Mouse (Mus musculus): ENCODE measurements around the gene Gm38392.

The Gm38392 gene

DNA sequence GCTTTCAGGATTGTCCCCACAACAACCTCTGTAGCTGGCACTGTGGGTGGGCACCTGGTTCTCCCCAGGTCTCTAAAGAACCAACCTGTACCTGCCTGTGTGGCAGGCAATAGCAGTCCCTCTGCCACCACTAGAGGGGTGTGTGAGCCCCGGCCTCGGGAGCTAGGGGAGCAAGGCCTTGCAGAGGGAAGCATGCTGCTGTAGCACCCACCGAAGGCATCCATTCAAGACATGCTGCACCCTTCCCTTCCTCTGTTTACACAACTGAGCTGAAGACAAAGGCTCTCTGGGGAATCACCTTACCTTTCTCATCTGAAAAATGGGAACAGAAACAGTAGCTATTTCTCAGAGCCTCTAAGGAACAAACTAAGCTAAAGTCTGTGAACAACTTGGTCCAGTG, 51.8 kb downstream of the Gm38392 start:
- DNase-seq: no peak

DNA sequence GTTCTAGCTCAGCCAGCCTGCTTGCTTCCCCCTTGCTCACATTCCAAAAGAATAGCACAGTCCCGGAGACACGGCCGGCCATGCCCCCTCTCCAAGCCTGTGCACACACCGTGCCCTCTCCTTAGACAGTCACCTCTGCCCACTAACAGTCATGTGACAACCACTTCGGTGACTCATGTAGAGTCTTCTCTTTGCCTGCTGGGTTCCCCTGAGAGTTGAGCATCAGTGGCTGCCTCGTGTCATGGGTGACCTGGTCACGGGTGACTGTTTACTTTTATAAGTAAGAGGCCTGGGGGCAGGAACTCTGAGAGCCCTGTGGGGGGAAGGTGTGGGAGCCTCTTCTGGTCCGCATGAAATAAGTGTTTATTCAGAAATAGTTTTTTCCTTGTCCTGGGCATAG, 53.0 kb downstream of the Gm38392 start:
- DNase-seq: no peak

DNA sequence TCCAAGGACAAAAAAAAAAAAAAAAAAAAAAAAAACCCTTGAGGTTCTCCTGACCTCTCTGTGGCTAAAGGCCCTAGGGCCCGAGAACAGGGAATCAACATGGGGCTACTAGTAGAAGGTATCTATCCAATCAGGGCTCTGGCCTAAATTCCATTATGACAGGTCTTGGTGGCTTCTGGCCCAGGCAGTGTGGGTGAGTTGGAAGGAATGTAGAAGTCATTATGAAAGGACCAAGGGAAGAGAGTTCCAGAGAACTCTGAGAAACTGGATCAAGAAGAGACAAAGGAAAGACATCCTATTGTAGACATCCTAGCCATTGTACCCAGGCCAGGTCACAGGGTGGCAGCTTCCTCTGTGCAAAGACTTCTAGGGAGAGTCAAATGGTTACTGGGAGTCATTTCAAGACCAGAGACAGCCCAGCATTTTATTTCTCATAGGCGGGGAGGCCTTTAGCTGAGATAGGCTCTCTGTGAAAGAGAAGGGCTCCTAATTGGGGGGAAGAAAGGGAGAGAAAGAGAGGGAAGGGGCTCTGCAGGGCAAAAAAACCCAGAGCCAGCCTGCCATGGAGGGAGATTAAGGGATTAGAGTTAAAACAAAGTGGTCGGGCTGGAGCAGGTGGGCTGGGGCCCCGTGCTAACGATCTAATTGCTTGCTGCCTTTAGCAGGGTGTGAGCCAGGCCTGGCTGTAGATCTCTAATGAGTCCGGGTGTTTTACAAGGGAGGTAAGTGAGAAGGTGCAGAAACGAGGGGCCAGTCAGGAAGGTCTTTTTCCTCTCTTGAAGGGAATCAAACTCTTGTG, 54.0 kb downstream of the Gm38392 start:
- DNase-seq: no peak

DNA sequence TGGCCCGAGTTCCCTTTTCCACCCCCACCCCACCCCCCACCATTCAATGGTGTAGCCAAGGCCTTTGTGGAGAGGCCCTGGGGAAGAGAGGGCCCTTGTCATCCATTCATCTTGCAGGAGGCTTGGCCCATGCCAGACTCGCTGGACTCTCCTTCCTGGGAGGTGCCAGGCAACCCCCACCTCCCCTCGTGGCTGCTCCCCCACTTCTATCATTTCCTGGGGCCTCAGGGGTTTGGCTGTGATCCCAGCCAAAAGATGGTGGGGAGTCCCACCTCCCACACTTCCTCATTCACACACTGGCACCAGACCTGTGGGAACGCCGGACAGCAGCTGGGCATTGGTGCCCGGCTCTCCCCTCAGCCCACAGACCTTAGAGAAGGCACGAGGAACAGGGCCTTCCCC, 54.7 kb downstream of the Gm38392 start:
- DNase-seq: no peak

DNA sequence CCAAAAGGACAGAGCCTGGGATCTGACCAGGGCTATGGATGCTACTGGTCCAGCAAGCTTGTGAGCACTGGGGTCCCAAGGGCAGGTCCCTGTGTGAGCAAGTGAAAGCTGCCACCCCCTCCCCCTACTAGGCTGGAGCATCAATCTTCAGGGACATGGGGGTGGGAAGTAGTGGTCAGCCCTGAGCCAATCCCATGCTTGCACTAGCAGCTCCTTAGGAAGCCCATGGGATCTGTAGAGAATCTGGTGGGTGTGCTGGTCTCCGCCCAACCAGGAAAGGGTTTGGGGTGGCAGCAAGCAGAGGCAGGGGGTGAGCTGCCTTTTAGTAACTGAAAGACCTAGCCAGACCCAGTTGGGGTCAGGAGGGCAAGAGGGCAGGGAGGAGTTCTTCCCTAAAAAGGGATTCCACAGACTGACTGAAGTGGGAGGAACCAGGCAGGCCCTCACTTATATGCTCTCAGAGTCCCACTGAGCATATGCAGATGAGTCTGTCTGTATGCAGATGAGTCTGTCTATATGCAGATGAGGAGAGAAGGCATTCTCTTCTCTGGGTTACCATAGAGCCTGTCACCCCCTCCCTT, 55.9 kb downstream of the Gm38392 start:
- no peak for DNase-seq

DNA sequence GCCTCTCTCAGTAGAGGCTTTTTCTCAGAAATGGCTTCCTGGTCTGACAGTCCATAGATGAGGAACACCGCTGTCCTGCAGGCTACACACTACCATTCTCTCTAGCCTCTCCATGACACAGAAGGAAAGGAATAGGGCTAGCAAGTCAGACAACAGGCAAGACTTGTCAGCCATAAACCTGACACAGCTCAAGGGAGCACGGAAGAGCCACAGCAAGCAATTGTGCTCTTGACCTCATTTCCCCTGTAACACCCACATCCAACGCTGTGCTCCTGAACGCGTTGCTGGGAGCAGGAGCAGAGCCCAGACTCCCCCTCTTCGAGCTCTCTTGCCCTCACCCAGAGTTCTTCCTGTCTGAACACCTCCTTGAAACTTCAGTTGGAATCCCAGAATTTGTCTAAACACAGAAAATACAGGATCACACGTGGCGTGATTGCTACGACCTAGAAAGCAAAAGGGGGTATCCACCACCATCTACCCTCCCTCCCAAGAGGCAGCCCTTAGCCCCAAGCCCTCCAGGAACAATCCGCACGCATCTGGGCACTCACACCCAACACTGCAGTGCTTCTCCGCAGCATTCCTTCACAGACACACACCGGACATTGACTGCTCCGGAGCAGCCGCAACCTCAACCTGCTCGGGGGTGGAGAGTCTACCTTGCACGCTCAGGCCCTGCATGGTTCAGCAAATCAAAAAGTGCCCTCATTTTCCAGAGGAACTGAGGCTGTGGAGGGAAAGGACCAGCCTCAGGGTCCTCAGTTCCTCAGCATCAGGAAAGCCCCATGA, 56.6 kb downstream of the Gm38392 start:
- no peak for DNase-seq

DNA sequence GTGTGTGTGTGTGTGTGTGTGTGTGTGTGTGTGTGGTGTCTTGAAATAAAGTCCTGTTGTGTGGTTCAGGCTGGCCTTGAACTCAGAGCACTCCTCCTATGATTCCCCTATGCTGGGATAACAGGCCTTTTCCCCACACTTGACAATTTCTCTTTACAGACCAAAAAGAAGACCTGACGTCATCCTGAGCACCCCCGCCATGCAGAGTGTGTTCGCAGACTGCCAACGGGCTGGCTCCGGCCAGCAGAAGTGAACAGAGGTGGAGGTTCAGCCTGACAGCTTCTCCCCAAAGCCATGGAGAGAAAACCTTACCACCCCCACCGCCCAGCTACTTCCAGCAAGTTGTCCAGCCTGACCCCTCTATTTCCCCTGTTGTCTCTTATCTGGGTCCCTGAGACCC, 57.5 kb downstream of the Gm38392 start:
- DNase-seq: no peak

DNA sequence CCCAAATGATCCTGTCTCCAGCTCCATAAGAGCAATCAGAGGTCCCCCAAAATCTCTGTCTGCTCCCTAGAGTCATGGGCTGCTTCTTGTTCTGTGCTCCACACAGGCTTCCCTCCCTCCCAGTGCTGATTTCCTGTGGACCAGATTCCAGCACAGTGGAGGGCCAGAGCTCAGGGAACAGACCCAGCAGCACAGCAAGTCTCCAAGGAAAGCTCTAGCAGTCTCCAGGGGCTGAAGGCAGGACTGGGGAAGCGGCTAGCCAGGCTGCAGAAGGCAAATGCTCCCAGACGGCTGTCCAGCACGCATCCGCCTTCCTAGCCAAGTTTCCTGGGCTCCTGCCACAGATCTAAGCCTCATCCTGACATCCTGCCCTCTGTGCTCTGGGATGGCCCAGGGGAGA, 58.1 kb downstream of the Gm38392 start:
- peak; percentile 95 for DNase-seq

DNA sequence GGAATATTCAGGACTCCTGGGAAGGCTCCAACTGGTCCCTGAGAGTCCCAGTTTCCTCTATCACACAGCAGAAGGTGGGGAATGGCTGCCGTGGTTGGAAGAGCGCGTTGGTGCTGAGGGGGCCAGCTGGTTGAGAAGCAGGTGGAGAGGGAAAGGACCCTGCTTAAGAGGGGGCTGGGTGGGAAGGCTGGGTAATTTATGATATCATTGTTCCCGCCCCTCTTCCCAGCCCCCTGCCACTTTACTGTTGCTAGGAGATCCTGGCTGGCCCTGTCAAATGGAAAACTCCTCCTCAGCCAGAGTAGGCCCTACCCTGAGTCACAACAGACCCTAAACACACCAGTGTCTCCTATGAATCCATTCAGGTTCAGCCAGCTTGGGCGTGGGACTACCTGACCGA, 59.0 kb downstream of the Gm38392 start:
- DNase-seq: no peak

DNA sequence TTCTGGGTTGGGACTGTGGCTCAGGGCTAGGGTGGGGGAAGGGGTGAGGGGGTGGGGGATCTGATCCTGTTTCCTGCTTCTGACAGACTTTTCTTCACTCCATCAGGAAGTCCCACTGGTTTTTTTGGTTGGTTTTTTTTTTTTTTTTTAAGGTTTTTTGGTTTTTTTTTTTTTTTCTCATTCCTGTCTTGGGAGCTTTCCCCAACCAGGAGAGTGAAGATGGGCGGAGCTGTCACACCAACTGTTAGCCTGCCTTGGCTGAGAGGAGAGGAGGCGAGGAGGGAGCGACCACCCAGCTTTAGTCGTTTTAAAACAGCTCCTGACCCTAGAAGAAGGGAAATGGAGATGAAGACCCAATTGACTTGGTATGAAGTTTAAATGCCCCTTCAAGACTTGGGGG, 59.8 kb downstream of the Gm38392 start:
- DNase-seq: no peak

DNA sequence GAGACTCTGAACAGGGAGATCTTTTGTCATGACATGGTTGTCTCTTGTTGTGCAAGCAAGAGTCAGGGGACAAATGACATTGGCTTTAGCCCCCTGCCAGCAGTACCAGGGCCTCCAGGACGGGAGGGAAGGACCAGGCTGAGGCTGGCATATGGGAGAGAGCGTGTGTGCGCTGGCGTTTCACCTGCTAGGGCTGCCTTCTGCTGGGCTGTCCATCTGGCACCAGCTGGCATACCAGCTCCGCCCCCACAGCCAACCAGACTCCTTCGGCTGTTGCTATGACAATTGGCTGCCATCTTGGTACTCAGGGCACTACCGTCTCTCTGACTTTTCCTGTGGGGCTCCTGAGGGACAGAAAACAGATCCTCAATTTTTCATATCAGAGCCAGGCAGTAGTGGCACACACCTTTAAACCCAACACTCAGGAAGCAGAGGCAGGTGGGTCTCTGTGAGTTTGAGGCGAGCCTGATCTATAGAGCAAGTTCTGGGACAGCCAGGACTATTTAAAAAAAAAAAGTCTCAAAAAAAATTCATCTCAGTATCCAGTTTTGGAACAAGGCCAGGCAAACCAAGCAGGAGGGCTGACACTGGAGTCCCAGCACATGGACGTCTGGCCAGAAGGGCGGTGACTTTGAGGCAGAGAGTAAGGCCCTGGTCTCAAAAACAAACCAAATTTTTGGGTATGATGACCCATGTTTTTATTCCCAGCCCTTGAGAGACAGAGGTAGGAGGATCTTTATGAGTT, 60.7 kb downstream of the Gm38392 start:
- no peak for DNase-seq

DNA sequence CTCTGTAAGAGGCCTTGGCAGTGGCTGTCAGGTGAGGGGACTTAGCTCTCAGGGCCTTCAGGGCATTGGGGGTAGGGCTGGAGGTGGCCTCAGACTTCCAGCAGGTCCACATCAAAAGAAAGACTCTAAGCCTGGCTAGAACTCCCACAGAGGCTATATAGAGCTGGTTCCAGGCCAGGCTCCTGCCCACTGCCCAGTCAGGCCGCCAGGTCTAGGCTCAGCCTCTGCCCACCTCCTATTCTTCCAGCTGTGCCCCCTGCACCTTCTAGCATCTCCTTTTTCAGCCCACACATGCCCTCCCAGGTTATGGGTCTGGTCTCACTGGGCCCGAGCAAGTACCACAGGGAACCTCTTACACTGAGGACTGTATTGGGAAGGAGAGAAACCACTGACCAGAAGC, 62.1 kb downstream of the Gm38392 start:
- no peak for DNase-seq

DNA sequence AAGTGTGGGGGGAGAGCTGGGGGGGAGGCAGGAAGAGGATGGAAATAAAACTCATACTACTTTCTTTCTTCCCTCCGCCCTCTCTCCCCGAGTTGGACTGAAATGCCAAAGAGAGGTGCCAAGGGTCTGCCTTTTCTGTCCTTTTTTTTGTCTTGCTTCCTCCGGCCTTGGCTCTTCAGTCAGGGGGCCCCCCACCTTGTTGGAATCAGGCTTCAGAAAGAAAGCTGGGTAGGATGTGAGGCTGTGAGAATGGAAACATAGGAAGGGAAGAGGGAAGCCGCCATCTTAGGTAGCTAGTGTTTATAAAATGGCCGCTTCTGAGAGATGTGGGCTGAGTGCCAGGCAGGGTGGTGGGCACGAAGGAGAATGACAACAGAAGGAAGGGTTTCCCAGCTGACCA, 64.6 kb downstream of the Gm38392 start:
- DNase-seq: no peak

DNA sequence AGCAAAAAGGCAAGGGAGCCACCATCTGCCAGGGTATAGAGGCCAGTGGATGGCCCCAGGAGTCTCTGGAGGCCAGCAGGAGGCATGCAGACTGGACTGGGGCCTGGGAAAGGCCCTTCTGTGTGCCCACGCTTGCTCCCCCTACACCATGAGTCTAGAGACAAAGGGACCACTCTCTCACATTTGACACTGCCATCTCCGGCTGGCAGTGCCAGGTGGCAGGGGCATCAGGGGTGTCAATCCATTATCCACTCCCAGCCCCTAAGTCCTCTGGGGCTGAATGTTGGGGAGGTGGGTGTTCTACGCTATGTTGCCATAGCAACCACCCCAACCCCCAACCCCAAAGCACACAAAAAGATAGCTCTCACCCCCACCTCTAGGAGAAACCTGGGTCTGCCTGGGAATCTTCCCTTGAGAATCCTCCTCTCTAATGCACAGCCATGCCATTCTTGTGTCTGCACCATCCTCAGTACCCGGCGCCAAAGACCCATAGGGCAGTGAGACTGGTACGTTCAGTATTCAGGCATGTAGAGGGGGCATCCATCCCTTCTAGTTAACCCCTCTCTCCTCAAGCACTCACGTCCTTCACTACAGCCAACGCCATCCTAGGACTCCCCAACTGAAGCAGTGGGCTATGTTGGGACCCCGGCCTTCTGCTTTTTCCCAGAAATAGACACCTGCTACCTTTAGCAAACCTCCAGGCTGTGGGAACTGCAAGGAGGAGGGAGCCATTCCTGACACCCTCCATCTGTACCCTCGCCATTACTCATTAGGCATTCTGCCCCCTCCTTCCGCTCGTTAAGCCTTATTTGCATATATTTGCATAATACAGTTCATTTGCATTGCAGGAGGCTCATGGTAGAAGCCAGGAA, 65.3 kb downstream of the Gm38392 start:
- DNase-seq: no peak

DNA sequence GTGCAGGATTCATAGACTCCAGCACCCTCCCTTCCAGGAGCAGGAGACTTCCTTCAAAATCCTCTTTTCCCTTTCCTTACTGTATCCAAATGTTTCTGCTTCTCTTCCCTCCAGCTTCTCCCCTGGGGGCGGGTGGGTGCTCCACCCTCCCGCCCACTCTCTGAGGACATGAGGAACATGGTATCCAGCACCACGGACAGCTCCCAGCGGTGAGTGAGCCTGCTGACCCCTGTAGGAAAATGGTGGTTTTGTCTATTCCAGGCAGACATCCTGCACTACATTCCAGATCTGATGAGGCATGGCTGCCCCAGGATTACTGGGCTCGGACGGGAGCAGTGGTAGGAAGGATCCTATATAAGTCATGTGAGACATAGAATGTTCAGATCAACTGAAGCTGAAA, 66.2 kb downstream of the Gm38392 start:
- no peak for DNase-seq

DNA sequence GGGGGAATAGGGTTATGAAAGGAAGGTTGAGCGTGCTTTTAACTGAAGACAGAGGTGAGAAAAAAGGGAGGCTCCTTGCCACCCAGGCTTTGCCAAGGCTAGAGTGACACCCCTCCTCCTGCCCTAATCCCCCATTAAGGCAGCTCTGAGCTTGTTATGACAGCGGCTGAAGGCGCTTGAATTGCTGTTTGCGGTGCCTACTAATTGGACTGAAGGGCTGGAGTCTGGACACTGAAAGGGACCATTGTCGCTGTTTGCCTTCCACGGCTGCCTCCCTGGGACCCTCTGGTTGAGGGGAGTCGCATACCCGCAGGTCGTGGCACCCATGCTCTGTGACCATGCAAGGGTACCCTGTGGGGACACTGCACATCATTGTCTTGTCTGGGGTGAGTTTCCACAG, 67.1 kb downstream of the Gm38392 start:
- no peak for DNase-seq

DNA sequence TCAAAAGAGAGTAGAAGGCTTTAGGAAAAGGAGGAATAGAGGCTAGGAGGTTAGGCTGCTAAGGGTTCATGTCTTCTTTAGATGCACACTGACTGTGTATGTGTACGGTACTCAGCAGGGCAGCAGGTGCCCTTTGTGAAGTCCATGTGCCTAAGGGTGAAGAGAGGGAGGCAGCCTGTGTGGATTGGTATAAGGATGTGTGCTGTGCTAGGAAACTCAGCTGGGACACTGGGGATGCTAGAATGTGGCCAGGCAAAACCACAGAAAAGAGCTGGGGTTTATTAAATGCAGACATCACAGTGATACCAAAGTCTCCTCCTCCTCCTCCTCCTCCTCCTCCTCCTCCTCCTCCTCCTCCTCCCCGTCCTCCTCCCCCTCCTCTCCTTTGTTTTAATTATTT, 69.3 kb downstream of the Gm38392 start:
- no peak for DNase-seq

DNA sequence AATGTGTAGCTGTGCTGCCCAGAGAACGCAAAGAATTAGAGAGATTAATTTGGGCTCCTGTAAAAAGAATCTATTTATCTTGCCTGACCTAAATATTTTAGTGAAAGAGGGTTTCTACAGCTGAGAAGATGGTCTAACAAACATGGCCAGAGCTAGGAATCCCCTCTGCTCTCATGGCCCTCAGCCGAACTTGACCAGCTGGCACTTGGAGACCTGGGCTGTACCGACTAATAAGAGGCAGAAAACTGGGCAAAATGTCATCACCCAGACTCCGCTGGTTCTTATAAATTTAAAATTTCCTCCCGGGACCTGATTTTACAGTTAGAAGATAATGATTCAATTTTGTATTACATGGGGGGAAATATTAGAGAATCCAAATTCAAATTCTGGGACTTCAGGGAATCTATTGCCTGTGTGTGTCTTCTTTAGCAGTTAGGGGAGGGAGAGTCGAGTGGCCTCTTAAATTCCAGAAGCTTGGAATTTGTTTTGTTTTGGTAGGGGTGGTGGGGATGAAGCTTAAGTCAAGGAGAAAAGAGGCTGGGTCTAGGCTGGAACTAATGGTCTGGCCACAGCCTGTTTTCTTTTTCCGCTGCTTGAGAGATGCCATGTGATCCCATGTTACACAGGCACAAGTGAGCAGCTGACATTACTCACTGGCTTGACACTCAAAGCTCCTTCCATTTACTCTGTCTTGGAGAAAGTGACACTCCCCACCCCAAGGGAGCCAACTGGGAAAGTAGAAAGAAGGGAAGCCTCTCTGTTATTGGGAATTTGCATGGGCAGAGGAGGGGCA, 70.3 kb downstream of the Gm38392 start:
- no peak for DNase-seq

DNA sequence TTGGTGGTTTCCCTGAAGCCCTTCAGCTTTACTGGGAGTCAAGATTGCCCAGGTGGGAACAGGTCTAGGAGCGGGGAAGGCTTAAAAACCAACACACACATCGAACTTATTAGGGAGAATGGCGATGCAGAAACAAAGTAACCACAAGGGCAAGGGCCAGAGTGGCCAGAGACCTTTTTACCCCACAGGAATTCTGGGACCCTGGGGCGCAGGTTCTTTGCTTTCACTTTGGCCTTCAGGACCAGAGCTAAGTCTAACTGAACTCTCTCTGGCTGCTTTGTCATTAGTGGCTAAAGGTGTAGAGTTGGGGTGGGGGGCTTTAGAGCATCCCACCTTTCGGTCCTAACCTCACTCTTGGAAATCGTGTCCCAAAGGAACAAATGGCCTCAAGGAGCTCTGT, 70.9 kb downstream of the Gm38392 start:
- no peak for DNase-seq

DNA sequence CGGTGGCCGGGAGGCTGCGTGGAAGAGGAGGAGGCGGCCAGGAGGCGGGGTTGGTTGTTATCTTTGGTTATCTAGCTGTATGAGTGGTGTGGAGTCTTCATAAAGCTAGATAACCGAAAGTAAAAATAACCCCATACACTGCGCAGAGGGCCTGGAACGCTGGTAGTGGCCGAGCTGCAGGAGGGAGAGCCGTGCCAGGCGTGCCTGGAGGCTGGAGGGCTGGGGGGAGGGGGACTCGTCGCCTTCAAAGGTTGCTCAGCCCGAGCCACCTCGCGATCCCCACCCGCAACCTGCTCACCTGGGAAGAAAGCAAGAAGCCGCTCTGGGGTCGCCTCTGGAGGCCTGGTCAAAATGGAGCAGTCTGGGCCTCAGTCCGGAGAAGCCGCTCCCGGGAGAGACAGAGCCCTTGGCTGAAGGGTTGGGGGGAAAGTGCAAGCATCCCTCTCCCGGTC, 71.4 kb downstream of the Gm38392 start:
- DNase-seq: no peak

DNA sequence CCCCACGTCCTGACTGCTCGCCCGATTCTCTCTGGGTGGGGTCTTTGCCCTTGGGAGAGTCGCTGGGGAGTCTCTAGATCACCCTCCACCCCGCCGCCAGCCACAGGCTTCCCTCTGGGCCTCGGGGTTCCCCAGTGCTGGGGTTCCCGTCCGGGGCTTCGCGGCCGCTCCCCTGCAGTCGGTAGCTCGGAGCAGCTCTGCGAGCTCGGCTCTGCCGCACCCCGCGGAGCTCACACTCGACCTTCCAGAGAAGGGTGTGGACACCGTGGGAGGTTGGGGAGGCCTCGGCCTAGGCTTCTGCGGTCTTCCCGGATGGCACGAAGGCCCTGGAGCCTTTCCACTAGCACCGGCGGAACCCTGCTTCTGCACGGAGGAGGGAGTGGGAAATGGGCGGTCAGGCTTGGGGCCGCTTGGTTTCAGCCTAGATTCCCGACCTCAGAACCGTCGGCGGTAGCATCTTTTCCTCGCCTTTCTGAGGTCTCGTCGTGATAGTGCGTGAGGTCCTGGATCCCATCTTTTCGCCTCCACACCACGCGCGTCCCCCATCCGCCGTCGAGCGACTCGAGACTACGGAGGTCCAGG, 71.9 kb downstream of the Gm38392 start:
- DNase-seq: no peak

Measured in heart, adult 11 months (tissue).